Mouse (Mus musculus) liver, postnatal 0 days (tissue): ENCODE measurements at regions not wholly inside any gene's neighbourhood (a gene's known extent, or its start where the extent isn't known, plus 50 kb on each side); places are given as distances from the start of the nearest gene placed in this dataset.

Source experiments
- CTCF ChIP-seq: sonication (generic); IDR thresholded peaks from 2 replicates; pipeline ENCODE4 v1.5.1; 2016; ENCODE audit warnings: antibody characterized with exemption, low read depth
- EP300 ChIP-seq: IDR thresholded peaks from 2 replicates; pipeline ENCODE4 v1.6.1; 2016; ENCODE audit warnings: antibody characterized with exemption, low read depth, mild to moderate bottlenecking

DNA sequence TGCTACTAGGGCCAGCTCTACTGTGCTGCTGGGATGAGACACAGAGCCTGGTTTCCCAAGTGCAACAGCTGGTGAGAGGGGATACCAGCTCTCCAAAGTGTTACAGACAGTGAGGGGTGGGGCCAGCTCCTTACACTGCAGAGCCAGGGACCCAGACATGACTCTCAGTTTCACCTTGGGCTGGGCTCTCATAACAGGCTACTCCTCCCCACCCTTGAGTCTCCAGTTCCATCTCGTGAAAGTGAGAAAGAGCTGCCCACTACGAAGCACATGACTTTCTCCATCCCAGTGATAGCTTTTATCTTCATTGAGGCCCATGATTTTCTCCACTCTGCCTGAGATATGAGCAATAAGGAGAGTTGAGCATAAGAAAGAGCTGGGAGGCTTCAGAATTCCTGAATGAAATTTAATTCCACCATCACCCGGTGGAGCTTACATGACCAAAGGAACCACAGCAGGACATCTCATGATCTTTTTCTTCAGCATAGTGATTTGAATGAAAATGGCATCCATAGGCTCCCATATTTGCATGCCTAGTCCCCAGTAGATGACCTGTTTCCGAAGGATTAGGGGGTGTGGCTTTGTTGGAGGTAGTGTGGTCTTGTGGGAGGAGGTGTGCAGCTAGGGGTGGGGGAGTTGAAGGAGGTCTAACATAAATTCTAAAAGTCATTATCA lies 153.5 kb downstream of the Spata18 start:
- TF ChIP-seq CTCF (no peak), EP300 (no peak)
